Mouse (Mus musculus): Measurements from ENCODE around the gene Gdf2. TPM values are rescaled to one million over a fixed set of nuclear protein-coding genes. Genes with fewer than 3 reads are reported as not detected.

Gene Gdf2
- total RNA-seq, 4 experiments from 2014 or later: 0.11 to 0.24 (median 0.20) TPM

DNA sequence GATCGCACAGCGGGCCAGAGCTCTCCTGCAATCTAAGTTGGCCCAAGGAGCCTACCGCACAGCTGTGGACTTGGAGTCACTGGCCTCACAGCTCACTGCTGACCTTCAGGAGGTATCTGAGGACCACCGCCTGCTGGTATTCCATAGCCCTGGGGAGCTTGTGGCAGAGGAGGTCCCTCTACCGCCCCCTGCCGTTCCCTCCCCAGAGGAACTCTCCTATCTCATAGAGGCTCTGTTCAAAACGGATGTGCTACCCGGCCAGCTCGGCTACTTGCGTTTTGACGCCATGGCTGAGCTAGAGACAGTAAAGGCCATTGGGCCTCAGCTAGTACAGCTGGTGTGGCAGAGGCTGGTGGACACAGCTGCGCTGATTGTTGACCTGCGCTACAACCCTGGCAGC is 15.2 kb downstream of the Gdf2 start:
- DNase-seq (ENCODE audit: low spot score): no peak

DNA sequence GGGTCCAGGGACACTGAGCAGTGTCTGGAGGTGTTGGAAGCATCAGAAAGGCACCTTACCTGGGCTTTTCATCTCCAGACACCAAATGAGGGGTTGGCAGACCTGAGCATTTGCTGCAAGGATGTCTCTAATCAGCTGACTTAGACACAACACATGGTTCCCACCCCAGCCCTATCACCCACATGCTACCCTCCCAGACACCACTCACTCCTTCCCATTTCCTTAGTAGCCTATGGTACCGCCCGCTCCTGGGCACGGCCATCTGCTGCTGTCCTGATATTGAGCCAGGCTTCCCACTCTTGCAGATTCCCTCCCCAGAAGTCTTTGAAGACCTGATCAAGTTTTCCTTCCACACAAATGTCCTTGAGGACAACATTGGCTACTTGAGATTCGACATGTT is 17.3 kb downstream of the Gdf2 start:
- no peak for DNase-seq (ENCODE audit: low spot score)

DNA sequence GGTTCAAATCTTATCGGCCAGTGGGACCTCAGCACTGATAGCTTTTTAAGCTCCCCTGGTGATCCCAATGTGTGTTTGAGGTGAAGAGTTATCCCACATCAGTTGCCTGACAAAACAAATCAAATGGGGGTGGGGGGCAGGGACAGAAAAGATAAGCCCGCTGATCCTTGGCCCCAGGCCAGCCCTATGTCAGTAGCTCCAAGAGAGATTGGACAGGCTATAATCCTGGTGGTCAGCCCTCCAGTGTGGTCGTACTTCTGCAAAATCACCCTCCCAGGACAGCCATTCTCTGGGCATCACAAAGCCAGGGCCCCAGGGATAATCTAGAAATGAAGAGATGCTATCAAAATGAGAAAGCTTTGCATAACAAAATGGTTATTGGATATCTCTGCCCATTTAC is 18.0 kb downstream of the Gdf2 start:
- DNase-seq (ENCODE audit: low spot score): no peak

DNA sequence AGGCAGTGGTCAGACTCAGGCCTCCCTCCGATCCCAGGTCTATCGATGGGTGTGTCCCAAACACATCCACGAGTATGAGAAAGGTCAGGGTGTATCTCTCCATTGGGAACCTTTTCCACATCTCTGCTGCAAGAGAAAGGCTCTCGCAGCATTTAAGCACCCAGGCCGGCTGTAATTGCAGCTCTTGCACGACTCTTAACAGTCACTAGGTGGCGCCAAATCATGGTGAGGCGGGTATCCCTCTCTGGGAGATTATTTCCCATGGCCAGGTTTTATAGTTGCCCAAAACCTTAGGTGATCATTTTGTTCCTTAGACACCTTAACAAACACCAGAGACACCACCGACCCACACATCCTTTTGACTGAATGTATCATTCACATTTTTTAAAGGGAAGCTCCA is 18.5 kb downstream of the Gdf2 start:
- DNase-seq (ENCODE audit: low spot score): peak; percentile 21

DNA sequence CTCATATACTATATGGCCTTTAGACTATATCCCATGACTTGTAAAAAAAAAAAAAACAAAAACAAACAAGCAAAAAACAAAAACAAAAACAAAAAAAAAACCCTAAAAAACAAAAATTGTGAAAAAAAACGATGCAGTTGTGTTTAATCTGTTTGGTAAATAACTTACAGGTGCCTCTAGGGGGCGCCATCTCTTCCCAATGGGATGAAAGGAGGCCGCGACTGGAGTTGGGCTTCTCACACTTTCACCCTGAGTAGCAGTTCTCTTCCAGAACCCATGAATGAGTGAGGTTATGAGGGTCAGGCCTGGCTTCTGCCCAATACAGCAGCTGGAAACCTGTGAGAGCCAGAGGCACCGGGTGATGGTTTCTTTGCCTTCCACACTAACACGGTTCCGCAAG is 24.8 kb downstream of the Gdf2 start:
- DNase-seq (ENCODE audit: low spot score): no peak

DNA sequence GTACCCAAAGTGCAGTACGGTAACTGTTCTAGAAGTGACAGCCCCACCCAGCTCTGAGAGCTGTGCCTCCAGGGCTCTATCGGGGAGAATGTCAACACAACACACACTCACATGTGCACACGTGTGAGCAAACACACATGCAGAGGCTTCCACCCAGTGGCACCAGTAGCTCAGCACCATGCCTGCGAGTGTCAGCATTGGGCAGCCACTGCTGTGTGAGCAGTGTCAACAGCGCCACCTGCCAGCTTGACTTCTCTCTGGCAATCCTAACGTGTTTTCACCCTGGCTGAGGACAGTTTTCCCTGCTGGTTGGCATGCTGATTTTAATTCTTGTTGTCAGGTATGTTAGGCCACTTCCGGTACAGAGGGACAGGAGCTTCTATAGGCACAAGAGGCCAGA is 31.8 kb downstream of the Gdf2 start:
- DNase-seq (ENCODE audit: low spot score): no peak

DNA sequence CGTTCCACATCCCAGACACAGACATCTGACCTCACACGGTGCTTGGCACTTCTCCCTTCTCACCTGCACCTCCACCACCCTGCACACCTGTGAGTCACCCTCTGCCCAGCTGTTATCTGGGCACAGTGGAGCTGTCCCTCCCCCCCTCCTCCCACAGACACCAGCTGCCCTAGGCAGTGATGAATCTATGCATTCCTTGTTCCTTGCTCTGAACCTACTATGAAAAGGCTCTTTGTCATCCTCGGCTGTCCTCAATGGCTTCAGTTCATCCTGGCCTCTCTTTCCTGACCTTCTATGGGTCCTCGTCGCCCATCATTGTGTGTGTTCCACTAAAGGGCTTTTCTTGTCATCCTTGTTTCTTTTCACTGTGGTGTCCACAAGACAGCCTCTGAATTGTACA is 33.9 kb downstream of the Gdf2 start:
- DNase-seq (ENCODE audit: low spot score): no peak

DNA sequence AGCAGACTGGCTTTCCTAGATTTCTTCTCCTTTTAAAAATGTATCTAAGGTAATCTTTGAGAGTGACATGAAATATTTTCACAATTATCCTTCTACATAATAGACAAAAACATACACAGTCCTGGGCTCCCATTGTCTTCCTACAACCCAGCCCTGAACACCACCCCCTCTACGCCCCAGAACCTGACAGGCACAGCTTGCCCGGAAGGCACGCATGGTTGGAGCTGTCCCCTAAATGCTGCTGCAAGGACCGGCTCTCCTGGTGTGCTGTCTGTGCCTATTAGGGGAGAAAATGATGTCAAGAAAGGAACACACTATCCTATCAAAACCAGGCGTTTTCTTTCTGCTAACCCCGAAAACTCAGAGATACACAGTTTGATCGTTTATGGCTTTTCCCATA is 36.9 kb downstream of the Gdf2 start:
- DNase-seq (ENCODE audit: low spot score): no peak

DNA sequence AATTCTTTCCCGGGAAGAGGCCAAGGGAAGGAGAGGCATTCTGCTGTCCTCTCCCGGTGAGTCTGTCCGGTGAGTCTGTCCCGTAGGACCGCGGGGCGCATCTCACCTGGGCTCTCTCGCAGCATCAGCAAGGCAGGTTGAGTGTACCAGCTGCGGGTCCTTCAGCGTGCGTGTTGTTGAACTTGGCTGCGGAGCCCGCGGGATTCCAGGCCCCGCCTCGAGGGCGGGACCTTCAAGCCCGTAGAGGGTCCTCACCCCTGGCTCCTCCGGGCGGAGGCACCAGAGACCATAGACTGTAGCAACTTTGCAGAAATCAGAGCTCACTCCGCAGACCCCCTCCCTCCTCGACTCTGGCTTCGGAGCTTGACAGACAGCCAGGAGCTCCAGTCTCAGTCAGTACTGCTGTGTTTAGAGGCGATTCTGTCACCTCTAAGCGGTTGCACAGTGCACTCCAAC is 37.8 kb downstream of the Gdf2 start, which contains the start of gene Zfp488:
Gene Zfp488 (minus strand): TSS at position 161 of the 456 bp plus-strand sequence.
- DNase-seq (ENCODE audit: low spot score): no peak

DNA sequence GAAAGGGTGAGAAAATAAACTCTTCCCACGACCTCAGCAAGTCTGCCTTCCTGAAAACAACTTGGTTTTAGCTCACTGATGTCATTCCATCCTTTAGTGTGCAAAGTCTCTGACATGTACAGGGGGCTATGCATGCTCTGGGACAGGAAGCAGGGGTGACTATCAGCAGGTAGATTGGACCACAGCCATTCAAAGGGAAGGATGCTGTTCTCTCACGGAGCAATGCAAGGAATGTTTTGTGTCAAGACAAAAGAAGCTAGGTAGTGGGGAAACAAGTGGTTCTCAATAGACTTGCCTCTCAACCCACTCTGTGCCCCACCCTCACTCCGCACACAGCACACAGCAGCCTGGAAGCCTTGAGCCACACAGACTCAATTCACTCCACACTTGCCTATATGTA is 48.4 kb downstream of the Gdf2 start:
- DNase-seq (ENCODE audit: low spot score): no peak

DNA sequence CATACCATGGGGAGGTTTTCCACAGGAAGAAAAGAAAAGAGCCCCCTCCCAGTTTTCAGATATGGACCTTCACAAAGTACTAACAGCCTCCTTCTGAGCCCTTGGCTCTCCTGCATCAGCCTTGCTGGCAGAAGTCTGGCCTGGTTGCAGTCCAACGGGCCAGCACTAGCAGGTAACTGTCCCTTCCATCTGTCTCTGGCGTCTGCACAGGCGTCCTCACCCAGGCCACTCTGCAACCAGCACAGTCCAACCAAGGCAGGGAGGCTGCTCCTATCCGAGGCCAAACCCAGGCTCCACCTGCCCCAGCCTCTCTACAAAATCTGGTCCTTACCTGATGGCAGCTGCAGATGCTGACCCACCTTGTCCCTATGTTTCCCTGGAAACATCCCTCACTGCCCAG is 51.1 kb downstream of the Gdf2 start:
- no peak for DNase-seq (ENCODE audit: low spot score)

DNA sequence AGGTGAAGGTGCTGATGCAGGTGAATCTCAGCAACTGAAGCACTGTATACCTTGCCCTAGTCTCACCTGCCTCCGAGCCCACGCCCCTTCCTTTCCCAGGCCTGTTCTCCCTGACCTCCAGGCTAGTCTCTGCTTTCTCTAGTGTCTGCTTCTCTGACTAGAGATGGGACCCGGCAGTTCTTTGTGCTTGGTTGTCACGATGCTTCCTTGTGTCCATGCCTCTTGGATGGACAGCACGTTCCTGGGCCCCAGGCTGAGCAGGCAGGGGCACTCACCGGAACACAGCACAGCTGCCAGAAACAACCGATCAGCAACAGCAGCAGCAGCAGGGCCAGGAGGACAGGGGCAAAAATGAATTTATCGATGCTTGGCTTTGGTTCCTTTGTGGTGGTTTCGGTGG is 52.2 kb downstream of the Gdf2 start:
- DNase-seq (ENCODE audit: low spot score): no peak

DNA sequence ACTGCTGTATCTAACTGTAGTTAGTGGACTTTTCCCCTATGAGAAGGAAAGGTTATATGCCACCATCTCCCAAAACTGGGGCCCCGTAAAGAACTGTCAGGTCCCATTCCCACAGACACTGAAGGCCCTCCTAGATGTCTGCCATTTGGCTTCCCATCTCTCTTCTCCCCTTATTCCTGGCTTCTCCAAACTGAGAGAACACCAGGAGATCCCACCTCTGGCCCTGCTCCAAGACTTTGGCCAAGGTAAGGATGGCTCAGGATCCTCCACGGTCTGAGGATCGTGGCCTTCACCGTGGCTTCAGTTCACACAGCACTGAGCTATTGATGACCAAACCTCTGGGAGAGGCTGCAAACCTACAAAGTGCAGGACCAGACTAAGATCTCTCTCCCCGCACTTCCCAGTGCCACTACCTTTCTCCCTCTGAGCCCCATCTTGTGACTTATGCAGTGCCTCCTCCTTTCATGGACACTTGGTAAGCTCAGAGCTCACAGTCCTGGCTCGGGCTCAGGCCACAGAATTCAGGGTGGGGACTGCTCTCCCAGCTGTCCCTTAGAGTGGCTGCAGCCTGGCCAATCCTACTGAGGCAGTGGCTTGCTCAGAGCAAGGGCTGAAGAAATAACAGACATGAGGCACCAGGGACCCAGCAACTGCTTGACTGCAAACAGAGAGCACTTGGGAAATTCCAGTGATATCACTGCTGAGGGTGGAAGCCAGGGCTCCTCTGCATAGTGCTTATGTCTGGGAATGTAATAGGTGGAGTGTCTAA is 52.9 kb downstream of the Gdf2 start:
- no peak for DNase-seq (ENCODE audit: low spot score)

Other genes with a start within 250 kb of the Gdf2 start
- 1 to 10 TPM in 1 of 4 experiments, under 1 TPM in 3; 0.52 to 1.5 (median 0.78) TPM for gene Gdf10, start 17.5 kb upstream of the Gdf2 start, total RNA-seq (2022)
- gene Rbp3, start 13.0 kb downstream of the Gdf2 start, total RNA-seq (2022): not detected
- not detected for gene Zfp488, start 37.7 kb downstream of the Gdf2 start, total RNA-seq (2022)
- gene Gm30083, start 74.1 kb downstream of the Gdf2 start, total RNA-seq (2022): not detected
- not detected for gene Gm5460, start 75.7 kb downstream of the Gdf2 start, total RNA-seq (2022)
- not detected for gene Antxrl, start 111.7 kb downstream of the Gdf2 start, total RNA-seq (2022)
- gene Anxa8, start 144.9 kb downstream of the Gdf2 start, total RNA-seq (2022): 1 to 10 TPM; 1.8 to 5.8 (median 3.6) TPM
- not detected for gene A630023A22Rik, start 161.7 kb downstream of the Gdf2 start, total RNA-seq (2022)
- under 1 TPM; 0.09 to 0.28 (median 0.18) TPM for gene Npy4r, start 211.4 kb downstream of the Gdf2 start, total RNA-seq (2022)